Mouse (Mus musculus): ENCODE data around the gene Wfdc12. TPM values are rescaled to one million over a fixed set of nuclear protein-coding genes. Genes with fewer than 3 reads are reported as not detected.

Wfdc12 gene
- polyA plus RNA-seq, 1 experiment from 2014 or later, result 2.4 TPM

GRCm38 (mm10) chr2:164195971-164196699 lies 5.7 kb upstream of the Wfdc12 start:
- no peak for DNase-seq (ENCODE audit: low spot score)
- Histone ChIP-seq H3K9ac (ENCODE audit: low read length) (no peak overlapping the region), H3K4me2 (replicated peaks; ENCODE audit: low read depth) (no peak overlapping the region), H3K4me3 (ENCODE audit: low read depth, low read length) (no peak overlapping the region), H3K36me3 (ENCODE audit: control insufficient read depth, insufficient read depth, low read length) (no peaks in the 10 kb centered on the region), H3K27me3 (ENCODE audit: control insufficient read depth, insufficient read depth, low read length) (no peaks in the 10 kb centered on the region), H3K9me3 (ENCODE audit: control insufficient read depth, low read length) (no peaks in the 10 kb centered on the region), H3K27ac (replicated peaks) (no peak overlapping the region), H3K4me1 (replicated peaks; ENCODE audit: control insufficient read depth, insufficient read depth) (no peaks in the 10 kb centered on the region)
- 84% methylated on average over 5 of the region's 5 CpGs for WGBS
- ATAC-seq (ENCODE audit: low FRiP score, low TSS enrichment), result no peak
- TF ChIP-seq CTCF (IDR thresholded peaks at IDR 0.05; ENCODE audit: low read depth), result no peak
- TF ChIP-seq EP300 (optimal IDR thresholded peaks at IDR 0.05), result no peak

DNA sequence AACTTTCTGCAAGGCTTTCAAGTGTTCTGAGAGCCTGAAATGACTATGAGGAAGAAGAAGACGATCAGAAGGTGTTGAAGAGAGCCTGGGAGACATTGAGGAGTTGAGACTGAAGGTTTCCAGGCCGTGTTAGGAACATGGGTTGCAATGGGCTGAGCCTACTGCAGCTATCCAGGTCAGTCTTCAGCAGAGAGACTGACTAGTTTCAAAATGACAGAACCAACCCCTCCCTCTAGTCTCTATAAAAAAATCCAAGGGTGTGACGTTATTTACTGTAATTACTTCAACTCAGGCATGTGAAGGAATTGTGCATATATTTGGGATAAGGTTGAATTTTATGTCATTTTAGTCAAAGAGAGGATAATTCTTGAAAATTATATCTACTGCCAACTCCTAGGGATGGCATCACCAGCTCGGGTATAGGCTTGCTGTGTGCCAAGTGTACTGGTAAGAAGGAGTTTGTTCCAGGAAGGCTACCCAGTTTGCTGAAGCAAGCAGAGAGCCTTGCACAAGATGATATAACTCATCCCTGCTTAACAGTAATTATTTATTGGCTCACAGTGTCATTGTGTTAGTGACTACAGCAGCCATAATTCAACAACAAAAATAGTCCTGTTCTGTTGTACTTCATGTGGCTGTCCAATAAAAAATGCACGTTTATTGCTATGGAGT lies 4.7 kb upstream of the Wfdc12 start:
- Histone ChIP-seq H3K36me3 (ENCODE audit: control insufficient read depth, insufficient read depth, low read length) (no peaks in the 10 kb centered on the region), H3K4me2 (replicated peaks; ENCODE audit: low read depth) (no peak overlapping the region), H3K9ac (ENCODE audit: low read length) (no peak overlapping the region), H3K4me3 (ENCODE audit: low read depth, low read length) (no peak overlapping the region), H3K4me1 (replicated peaks; ENCODE audit: control insufficient read depth, insufficient read depth) (no peaks in the 10 kb centered on the region), H3K9me3 (ENCODE audit: control insufficient read depth, low read length) (no peaks in the 10 kb centered on the region), H3K27ac (replicated peaks) (no peak overlapping the region), H3K27me3 (ENCODE audit: control insufficient read depth, insufficient read depth, low read length) (no peaks in the 10 kb centered on the region)
- WGBS, result 65% methylated on average over 5 of the region's 5 CpGs
- DNase-seq (ENCODE audit: low spot score) (no peak), ATAC-seq (ENCODE audit: low FRiP score, low TSS enrichment) (no peak)
- TF ChIP-seq EP300 (optimal IDR thresholded peaks at IDR 0.05) (no peak), CTCF (IDR thresholded peaks at IDR 0.05; ENCODE audit: low read depth) (no peak)

GRCm38 (mm10) chr2:164192279-164192678 lies 1.9 kb upstream of the Wfdc12 start:
- H3K4me3 ChIP-seq (ENCODE audit: low read depth, low read length), result no peak overlapping the region
- no peaks in the 10 kb centered on the region for H3K36me3 ChIP-seq (ENCODE audit: control insufficient read depth, insufficient read depth, low read length)
- no peaks in the 10 kb centered on the region for H3K9me3 ChIP-seq (ENCODE audit: control insufficient read depth, low read length)
- TF ChIP-seq EP300 (optimal IDR thresholded peaks at IDR 0.05) (no peak), CTCF (IDR thresholded peaks at IDR 0.05; ENCODE audit: low read depth) (no peak)
- DNase-seq (ENCODE audit: low spot score) (no peak), ATAC-seq (ENCODE audit: low FRiP score, low TSS enrichment) (peak; percentile 61)
- no peaks in the 10 kb centered on the region for H3K4me1 ChIP-seq (replicated peaks; ENCODE audit: control insufficient read depth, insufficient read depth)
- no peak overlapping the region for H3K4me2 ChIP-seq (replicated peaks; ENCODE audit: low read depth)
- H3K9ac ChIP-seq (ENCODE audit: low read length), result no peak overlapping the region
- no peak overlapping the region for H3K27ac ChIP-seq (replicated peaks)
- H3K27me3 ChIP-seq (ENCODE audit: control insufficient read depth, insufficient read depth, low read length), result no peaks in the 10 kb centered on the region

- Histone ChIP-seq H3K9ac (ENCODE audit: low read length) (no peak overlapping the region), H3K4me3 (ENCODE audit: low read depth, low read length) (no peak overlapping the region), H3K4me1 (replicated peaks; ENCODE audit: control insufficient read depth, insufficient read depth) (no peaks in the 10 kb centered on the region), H3K9me3 (ENCODE audit: control insufficient read depth, low read length) (no peaks in the 10 kb centered on the region), H3K27me3 (ENCODE audit: control insufficient read depth, insufficient read depth, low read length) (no peaks in the 10 kb centered on the region), H3K27ac (replicated peaks) (no peak overlapping the region), H3K36me3 (ENCODE audit: control insufficient read depth, insufficient read depth, low read length) (no peaks in the 10 kb centered on the region), H3K4me2 (replicated peaks; ENCODE audit: low read depth) (no peak overlapping the region)
- no peak for ATAC-seq (ENCODE audit: low FRiP score, low TSS enrichment)
- no peak for DNase-seq (ENCODE audit: low spot score)
- peak; percentile 71 for TF ChIP-seq CTCF (IDR thresholded peaks at IDR 0.05; ENCODE audit: low read depth)
- TF ChIP-seq EP300 (optimal IDR thresholded peaks at IDR 0.05), result no peak
- WGBS, result 31% methylated on average over 5 of the region's 5 CpGs
These were observed 1.7 kb downstream of the Wfdc12 start for GRCm38 (mm10) chr2:164188722-164189121.

GRCm38 (mm10) chr2:164184145-164184719 lies 6.2 kb downstream of the Wfdc12 start:
- Histone ChIP-seq H3K36me3 (ENCODE audit: control insufficient read depth, insufficient read depth, low read length) (no peaks in the 10 kb centered on the region), H3K27me3 (ENCODE audit: control insufficient read depth, insufficient read depth, low read length) (no peaks in the 10 kb centered on the region), H3K9ac (ENCODE audit: low read length) (no peak overlapping the region), H3K4me3 (ENCODE audit: low read depth, low read length) (no peak overlapping the region), H3K4me1 (replicated peaks; ENCODE audit: control insufficient read depth, insufficient read depth) (no peaks in the 10 kb centered on the region), H3K27ac (replicated peaks) (no peak overlapping the region; the same call in 1 of the 2 replicates), H3K4me2 (replicated peaks; ENCODE audit: low read depth) (no peak overlapping the region), H3K9me3 (ENCODE audit: control insufficient read depth, low read length) (no peaks in the 10 kb centered on the region)
- no peak for TF ChIP-seq CTCF (IDR thresholded peaks at IDR 0.05; ENCODE audit: low read depth)
- TF ChIP-seq EP300 (optimal IDR thresholded peaks at IDR 0.05), result no peak
- DNase-seq (ENCODE audit: low spot score), result no peak
- WGBS, result 33% methylated on average over 9 of the region's 9 CpGs
- ATAC-seq (ENCODE audit: low FRiP score, low TSS enrichment), result no peak

DNA sequence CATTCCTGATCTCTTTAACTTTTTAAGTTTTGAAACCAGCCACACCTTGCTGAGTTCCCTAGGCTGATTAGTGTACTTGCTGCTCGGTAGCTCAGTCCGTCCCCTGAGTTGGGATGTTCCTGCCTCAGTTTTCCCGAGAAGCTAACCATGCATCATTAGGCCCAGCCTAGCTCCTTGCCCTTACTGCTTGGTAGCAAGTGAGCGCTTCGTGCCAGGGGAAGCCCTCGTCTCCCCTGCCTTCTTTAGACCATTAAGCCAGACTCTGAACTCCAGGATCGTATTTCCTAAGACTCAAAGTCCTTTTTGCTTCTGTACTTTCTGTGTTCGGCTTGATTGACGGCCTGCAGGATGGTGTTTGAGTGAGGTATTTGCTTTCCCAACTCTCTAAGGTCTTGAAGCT lies 7.1 kb downstream of the Wfdc12 start:
- ATAC-seq (ENCODE audit: low FRiP score, low TSS enrichment) (no peak), DNase-seq (ENCODE audit: low spot score) (no peak)
- no peaks in the 10 kb centered on the region for H3K36me3 ChIP-seq (ENCODE audit: control insufficient read depth, insufficient read depth, low read length)
- H3K9me3 ChIP-seq (ENCODE audit: control insufficient read depth, low read length), result no peaks in the 10 kb centered on the region
- H3K4me2 ChIP-seq (replicated peaks; ENCODE audit: low read depth), result no peak overlapping the region
- no peak overlapping the region for H3K4me3 ChIP-seq (ENCODE audit: low read depth, low read length)
- WGBS, result 55% methylated on average over 9 of the region's 9 CpGs
- H3K27ac ChIP-seq (replicated peaks), result no peak overlapping the region
- no peak for TF ChIP-seq CTCF (IDR thresholded peaks at IDR 0.05; ENCODE audit: low read depth)
- TF ChIP-seq EP300 (optimal IDR thresholded peaks at IDR 0.05), result no peak
- H3K9ac ChIP-seq (ENCODE audit: low read length), result no peak overlapping the region
- H3K27me3 ChIP-seq (ENCODE audit: control insufficient read depth, insufficient read depth, low read length), result no peaks in the 10 kb centered on the region
- no peaks in the 10 kb centered on the region for H3K4me1 ChIP-seq (replicated peaks; ENCODE audit: control insufficient read depth, insufficient read depth)

Data from stomach, postnatal 0 days (tissue).